Mouse (Mus musculus) myocyte (in vitro differentiated cells): ENCODE results near the gene Lurap1l. TPM values are rescaled to one million over a fixed set of nuclear protein-coding genes. Genes with fewer than 3 reads are reported as not detected.
A peak's percentile ranks its signal among the peaks of the same experiment; 100 is the strongest.
"Not testable (repeated sequence)": the region's sequence is repeated elsewhere in the genome, so short reads cannot be mapped to it uniquely, and the experiment has no call there.

Experiments
- H3K27me3 ChIP-seq: one replicate; pipeline ENCODE4 v1.6.1; 2011; ENCODE audit not compliant: control insufficient read depth, insufficient read depth, insufficient read length
- H3K36me3 ChIP-seq: one replicate; pipeline ENCODE4 v1.6.1; 2011; ENCODE audit not compliant: control insufficient read depth, insufficient read depth
- H3K4me2 ChIP-seq: one replicate; pipeline ENCODE4 v1.6.1; 2011; ENCODE audit warnings: low read depth, control low read depth
- H3K4me3 ChIP-seq: one replicate; pipeline ENCODE4 v1.5.1; 2011; ENCODE audit warnings: mild to moderate bottlenecking, control low read depth, moderate library complexity
- H3K79me2 ChIP-seq: one replicate; pipeline ENCODE4 v1.6.1; 2011; ENCODE audit not compliant: control insufficient read depth, insufficient read depth
- H3ac ChIP-seq: one replicate; pipeline ENCODE4 v1.6.1; 2011; ENCODE audit not compliant: control insufficient read depth, insufficient read length
- CEBPB ChIP-seq: IDR thresholded peaks from 2 replicates; pipeline ENCODE4 v1.6.1; 2011; ENCODE audit warnings: mild to moderate bottlenecking, moderate library complexity; ENCODE audit not compliant: poor library complexity, insufficient read depth, severe bottlenecking
- E2F4 ChIP-seq: IDR thresholded peaks from one replicate; pipeline ENCODE4 v1.6.1; 2011; ENCODE audit warnings: mild to moderate bottlenecking, control low read depth, moderate library complexity; ENCODE audit not compliant: insufficient read depth
- MAX ChIP-seq: IDR thresholded peaks from one replicate; pipeline ENCODE4 v1.6.1; 2011; ENCODE audit warnings: low read depth, mild to moderate bottlenecking, control low read depth
- MYOD1 ChIP-seq, 3 experiments: IDR thresholded peaks; one replicate each; pipeline ENCODE4 v1.6.1; 2011; ENCODE audit warnings: control low read depth in 2 of 3, low read depth in 2 of 3, mild to moderate bottlenecking in 2 of 3, moderate library complexity in 1 of 3; ENCODE audit not compliant: insufficient read length in 2 of 3, control insufficient read depth in 1 of 3
- MYOG ChIP-seq, 3 experiments: IDR thresholded peaks; one replicate each; pipeline ENCODE4 v1.6.1; 2011; ENCODE audit warnings: control low read depth in 2 of 3, low read depth in 2 of 3, mild to moderate bottlenecking in 2 of 3; ENCODE audit not compliant: insufficient read length in 2 of 3, control insufficient read depth in 1 of 3, insufficient read depth in 1 of 3
- POLR2A ChIP-seq: IDR thresholded peaks from one replicate; pipeline ENCODE4 v1.6.1; 2011; ENCODE audit warnings: low read depth, mild to moderate bottlenecking, control low read depth, moderate library complexity; ENCODE audit not compliant: insufficient read length
- POLR2AphosphoS2 ChIP-seq: IDR thresholded peaks from one replicate; pipeline ENCODE4 v1.6.1; 2011; ENCODE audit warnings: low read depth, control low read depth; ENCODE audit not compliant: insufficient read length
- REST ChIP-seq: IDR thresholded peaks from one replicate; pipeline ENCODE4 v1.6.1; 2011; ENCODE audit warnings: mild to moderate bottlenecking, control low read depth, moderate library complexity; ENCODE audit not compliant: insufficient read depth, insufficient read length
- SRF ChIP-seq: IDR thresholded peaks from one replicate; pipeline ENCODE4 v1.6.1; 2011; ENCODE audit warnings: low read depth; ENCODE audit not compliant: control insufficient read depth, insufficient read length
- TCF12 ChIP-seq: IDR thresholded peaks from one replicate; pipeline ENCODE4 v1.6.1; 2011; ENCODE audit warnings: mild to moderate bottlenecking, control low read depth; ENCODE audit not compliant: poor library complexity, insufficient read depth, severe bottlenecking
- TCF3 ChIP-seq: IDR thresholded peaks from one replicate; pipeline ENCODE4 v1.6.1; 2011; ENCODE audit warnings: low read depth, control low read depth; ENCODE audit not compliant: insufficient read length
- USF1 ChIP-seq: IDR thresholded peaks from one replicate; pipeline ENCODE4 v1.6.1; 2011; ENCODE audit warnings: low read depth, mild to moderate bottlenecking, control low read depth, moderate library complexity
- polyA plus RNA-seq: library from polyadenylated mRNA; unstranded; fragments of >200 nt; fragmentation: generic; extraction: Trizol; gene quantifications from one replicate; pipeline ENCODE4 v1.2.1, GENCODE M21; 2012; ENCODE audit warnings: missing spikeins

Gene Lurap1l
- polyA plus RNA-seq, 1 experiment, result 15.9 TPM

- Histone ChIP-seq H3K36me3 (no peaks in the 10 kb centered on the region), H3K4me3 (no peak overlapping the region), H3K4me2 (peak overlapping the region; percentile 22), H3K27me3 (no peaks in the 10 kb centered on the region), H3K79me2 (peaks cover 83% of the 10 kb centered on the region), H3ac (no peak overlapping the region)
- TF ChIP-seq CEBPB (no peak), MYOD1 (IDR thresholded peaks at IDR 0.05; ENCODE audit: control insufficient read depth in 1 of 3, insufficient read length in 2 of 3, low read depth in 2 of 3) (no peak), USF1 (no peak), POLR2AphosphoS2 (no peak), MYOG (IDR thresholded peaks at IDR 0.05; ENCODE audit: control insufficient read depth in 1 of 3, insufficient read depth in 1 of 3, insufficient read length in 2 of 3, low read depth in 2 of 3) (no peak), REST (no peak), MAX (no peak), TCF12 (no peak)
Measured at GRCm38 (mm10) chr4:80915211-80915610, 4.8 kb downstream of the Lurap1l start.

GRCm38 (mm10) chr4:80916695-80917094 is 6.2 kb downstream of the Lurap1l start:
- peak in 1 of 3 experiments; percentile 33 for TF ChIP-seq MYOD1 (IDR thresholded peaks at IDR 0.05; ENCODE audit: control insufficient read depth in 1 of 3, insufficient read length in 2 of 3, low read depth in 2 of 3)
- no peak for TF ChIP-seq TCF3

DNA sequence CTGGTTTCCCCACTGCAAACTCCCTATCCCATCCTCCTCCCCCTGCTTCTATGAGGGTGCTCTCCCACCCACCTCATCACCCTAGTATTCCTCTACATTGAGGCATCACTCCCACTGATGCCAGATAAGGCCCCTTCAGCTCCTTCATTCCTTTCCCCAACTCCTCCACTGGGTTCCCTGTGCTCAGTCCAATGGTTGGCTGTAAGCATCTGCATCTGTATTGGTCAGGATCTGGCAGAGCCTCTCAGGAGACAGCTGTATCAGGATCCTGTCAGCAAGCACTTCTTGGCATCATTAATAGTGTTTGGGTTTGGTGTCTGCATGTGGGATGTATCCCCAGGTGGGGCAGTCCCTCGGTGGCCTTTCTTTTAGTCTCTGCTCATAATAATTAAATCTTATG is 6.7 kb downstream of the Lurap1l start:
- H3ac ChIP-seq, H3K4me3 ChIP-seq, H3K27me3 ChIP-seq, H3K36me3 ChIP-seq: not testable (repeated sequence)
- H3K4me2 ChIP-seq, result peak overlapping the region; percentile 67
- H3K79me2 ChIP-seq, result peaks cover 100% of the 10 kb centered on the region

More at GRCm38 (mm10) chr4:80916695-80917094, 6.2 kb downstream of the Lurap1l start:
- Histone ChIP-seq H3K36me3 (no peaks in the 10 kb centered on the region), H3K4me3 (no peak overlapping the region), H3K79me2 (peaks cover 98% of the 10 kb centered on the region), H3ac (no peak overlapping the region), H3K27me3 (no peaks in the 10 kb centered on the region), H3K4me2 (peak overlapping the region; percentile 67)

- no peak overlapping the region for H3K4me3 ChIP-seq
- H3K27me3 ChIP-seq, result no peaks in the 10 kb centered on the region
- H3K79me2 ChIP-seq, result peaks cover 100% of the 10 kb centered on the region
- no peaks in the 10 kb centered on the region for H3K36me3 ChIP-seq
- TF ChIP-seq SRF (no peak), TCF3 (no peak), USF1 (no peak), MYOG (IDR thresholded peaks at IDR 0.05; ENCODE audit: control insufficient read depth in 1 of 3, insufficient read depth in 1 of 3, insufficient read length in 2 of 3, low read depth in 2 of 3) (no peak), MAX (no peak), REST (no peak), POLR2AphosphoS2 (no peak), MYOD1 (IDR thresholded peaks at IDR 0.05; ENCODE audit: control insufficient read depth in 1 of 3, insufficient read length in 2 of 3, low read depth in 2 of 3) (no peak), TCF12 (no peak), POLR2A (no peak), CEBPB (no peak)
- peak overlapping the region; percentile 67 for H3K4me2 ChIP-seq
- no peak overlapping the region for H3ac ChIP-seq
Measured at GRCm38 (mm10) chr4:80917812-80918211, 7.4 kb downstream of the Lurap1l start.

GRCm38 (mm10) chr4:80918526-80919129 is 8.2 kb downstream of the Lurap1l start:
- no peak overlapping the region for H3K4me3 ChIP-seq
- H3ac ChIP-seq, result no peak overlapping the region
- no peaks in the 10 kb centered on the region for H3K27me3 ChIP-seq
- peaks cover 100% of the 10 kb centered on the region for H3K79me2 ChIP-seq
- TF ChIP-seq POLR2AphosphoS2 (no peak), TCF3 (no peak), MYOD1 (IDR thresholded peaks at IDR 0.05; ENCODE audit: control insufficient read depth in 1 of 3, insufficient read length in 2 of 3, low read depth in 2 of 3) (no peak), MYOG (IDR thresholded peaks at IDR 0.05; ENCODE audit: control insufficient read depth in 1 of 3, insufficient read depth in 1 of 3, insufficient read length in 2 of 3, low read depth in 2 of 3) (no peak), CEBPB (peak; percentile 40; the same call in 1 of the 2 replicates)
- peak overlapping the region; percentile 67 for H3K4me2 ChIP-seq
- H3K36me3 ChIP-seq, result no peaks in the 10 kb centered on the region

DNA sequence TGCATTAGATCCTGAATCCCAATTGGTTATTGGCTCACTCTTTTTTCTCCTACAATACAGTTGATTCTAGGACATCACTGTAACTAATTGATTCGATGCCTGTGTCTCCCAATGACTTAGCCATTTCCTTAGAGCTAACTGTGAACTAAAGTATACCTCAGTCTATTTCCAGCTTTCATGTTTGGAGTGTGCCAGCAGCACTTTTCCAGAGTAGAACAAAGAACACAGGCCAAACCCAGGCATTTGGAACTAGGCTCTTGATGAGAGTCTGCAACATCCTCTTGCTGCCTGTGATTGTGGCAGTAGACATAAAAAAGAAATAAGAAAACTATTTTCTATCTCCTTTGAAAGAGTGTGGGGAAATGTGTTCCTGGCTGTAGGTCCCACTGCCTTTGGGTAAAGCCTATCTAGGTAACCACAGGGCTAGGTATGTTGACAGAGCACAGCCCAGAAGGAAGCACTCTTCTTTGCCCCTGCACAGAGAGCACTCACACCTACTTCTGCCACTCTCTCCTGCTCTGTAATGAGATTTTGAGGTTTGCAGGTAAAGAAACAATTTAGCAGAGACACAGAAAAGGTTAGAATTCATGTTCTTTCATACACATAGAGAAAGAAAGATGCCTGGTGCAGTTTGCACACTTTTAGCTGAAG is 8.9 kb downstream of the Lurap1l start:
- peak overlapping the region; percentile 67 for H3K4me2 ChIP-seq

More for the DNA sequence above, 8.9 kb downstream of the Lurap1l start:
- Histone ChIP-seq H3K79me2 (peaks cover 100% of the 10 kb centered on the region), H3ac (no peak overlapping the region), H3K27me3 (no peaks in the 10 kb centered on the region), H3K36me3 (no peaks in the 10 kb centered on the region), H3K4me3 (no peak overlapping the region)
- TF ChIP-seq MAX (no peak), TCF12 (no peak), MYOG (IDR thresholded peaks at IDR 0.05; ENCODE audit: control insufficient read depth in 1 of 3, insufficient read depth in 1 of 3, insufficient read length in 2 of 3, low read depth in 2 of 3) (no peak), E2F4 (no peak)
